In genomic region chr14:59966981-59967380, GRCm38 (mm10) we compare ENCODE assay signal across 22 mouse cellular contexts.
A peak's percentile ranks its signal among the peaks of the same experiment; 100 is the strongest.
DNase-seq lines count a peak whose midpoint lies in the region; ATAC-seq and TF ChIP-seq lines count a peak whose summit lies in the region.
"Had no signal": no experiment of that assay in that cellular context is flagged by ENCODE, and none has a peak within 500 bp of the region (broad histone marks: within the 10 kb centered on the region; RNA-seq: fewer than 3 reads in every experiment).

No protein-coding gene starts in this region.

- H3K9me3 ChIP-seq in embryonic facial prominence, embryonic 14.5 days (ENCODE audit: control insufficient read depth, low read length): no peaks in the 10 kb centered on the region
- H3K9me3 ChIP-seq in embryonic facial prominence, embryonic 10.5 days: no peaks in the 10 kb centered on the region
- H3K9me3 ChIP-seq in lung, embryonic 14.5 days (ENCODE audit: low read depth, low read length): no peaks in the 10 kb centered on the region
- H3K9me3 ChIP-seq in midbrain, embryonic 11.5 days (ENCODE audit: control insufficient read depth, low read length): no peaks in the 10 kb centered on the region
- no peaks in the 10 kb centered on the region for H3K9me3 ChIP-seq in midbrain, embryonic 14.5 days (ENCODE audit: control insufficient read depth, low read length)
- H3K9me3 ChIP-seq: embryonic facial prominence, embryonic 15.5 days; forebrain, embryonic 10.5 days; heart, embryonic 10.5 days; hindbrain, embryonic 13.5 days had no signal

- no peak overlapping the region for H3K4me2 ChIP-seq in embryonic facial prominence, embryonic 14.5 days (ENCODE audit: low read depth, low read length)
- H3K4me2 ChIP-seq in lung, embryonic 14.5 days: no peak overlapping the region
- H3K4me2 ChIP-seq in midbrain, embryonic 11.5 days: no peak overlapping the region
- H3K4me2 ChIP-seq in midbrain, embryonic 14.5 days (ENCODE audit: low read length): no peak overlapping the region
- H3K4me2 ChIP-seq: embryonic facial prominence, embryonic 15.5 days; hindbrain, embryonic 13.5 days had no signal

- no peak for TF ChIP-seq POLR2A in lung, adult 2 months (IDR thresholded peaks at IDR 0.05; ENCODE audit: borderline replicate concordance, extremely low read depth, low read depth, low read length)

- DNase-seq in embryonic facial prominence, embryonic 14.5 days (ENCODE audit: low spot score): peak; percentile 51
- no peak for DNase-seq in embryonic facial prominence, embryonic 10.5 days (ENCODE audit: low spot score)
- peak; percentile 72 for DNase-seq in lung, embryonic 14.5 days
- DNase-seq in lung, adult 2 months: no peak
- peak; percentile 45 for DNase-seq in midbrain, embryonic 11.5 days (ENCODE audit: low spot score, missing footprints)
- DNase-seq in midbrain, embryonic 14.5 days: no peak
- DNase-seq in cerebellum, adult 8-10 months: no peak
- DNase-seq: adrenal gland, postnatal 10 days; B cell, adult 2 months; cerebellum, adult 11-12 months; cerebellum, adult 9-11 months; cerebellum, postnatal 36 days; gastrocnemius, postnatal 36 days; heart, adult 18-20 months; heart, postnatal 10 days had no signal

- H3K4me1 ChIP-seq in embryonic facial prominence, embryonic 14.5 days (ENCODE audit: control insufficient read depth, insufficient read depth, low read length): no peaks in the 10 kb centered on the region; the same call in 1 of the 2 replicates
- H3K4me1 ChIP-seq in embryonic facial prominence, embryonic 10.5 days: peaks cover 32% of the 10 kb centered on the region
- no peaks in the 10 kb centered on the region for H3K4me1 ChIP-seq in lung, embryonic 14.5 days (ENCODE audit: insufficient read depth)
- H3K4me1 ChIP-seq in lung, adult 2 months (ENCODE audit: control insufficient read depth, insufficient read depth, low read length): no peaks in the 10 kb centered on the region
- peaks cover 16% of the 10 kb centered on the region for H3K4me1 ChIP-seq in midbrain, embryonic 11.5 days (ENCODE audit: control insufficient read depth, insufficient read depth, low read length)
- peaks cover 19% of the 10 kb centered on the region for H3K4me1 ChIP-seq in midbrain, embryonic 14.5 days (ENCODE audit: control insufficient read depth, insufficient read depth, low read length)

- H3K27ac ChIP-seq in embryonic facial prominence, embryonic 14.5 days (replicated peaks; ENCODE audit: low read depth, low read length): no peak overlapping the region
- no peak overlapping the region for H3K27ac ChIP-seq in embryonic facial prominence, embryonic 10.5 days (replicated peaks)
- H3K27ac ChIP-seq in lung, embryonic 14.5 days (ENCODE audit: low read depth): no peak overlapping the region
- no peak overlapping the region for H3K27ac ChIP-seq in midbrain, embryonic 11.5 days (ENCODE audit: low read depth, low read length)
- H3K27ac ChIP-seq in midbrain, embryonic 14.5 days (replicated peaks; ENCODE audit: low read depth, low read length): no peak overlapping the region
- H3K27ac ChIP-seq: embryonic facial prominence, embryonic 15.5 days; forebrain, embryonic 10.5 days; heart, embryonic 10.5 days; hindbrain, embryonic 13.5 days; hindbrain, postnatal 0 days had no signal

- 66% methylated on average over 4 of the region's 4 CpGs for WGBS in embryonic facial prominence, embryonic 14.5 days
- WGBS in embryonic facial prominence, embryonic 10.5 days: 89% methylated on average over 4 of the region's 4 CpGs
- WGBS in lung, embryonic 14.5 days: 40% methylated on average over 4 of the region's 4 CpGs
- 62% methylated on average over 4 of the region's 4 CpGs for WGBS in lung, adult 2 months
- 63% methylated on average over 4 of the region's 4 CpGs for WGBS in midbrain, embryonic 11.5 days
- 70% methylated on average over 4 of the region's 4 CpGs for WGBS in midbrain, embryonic 14.5 days

- H3K4me3 ChIP-seq in embryonic facial prominence, embryonic 14.5 days (ENCODE audit: low read depth, low read length): no peak overlapping the region
- no peak overlapping the region for H3K4me3 ChIP-seq in embryonic facial prominence, embryonic 10.5 days
- no peak overlapping the region for H3K4me3 ChIP-seq in lung, embryonic 14.5 days (ENCODE audit: low read depth, low read length)
- no peak overlapping the region for H3K4me3 ChIP-seq in lung, adult 2 months (replicated peaks; ENCODE audit: extremely low read depth, low read depth, low read length)
- H3K4me3 ChIP-seq in midbrain, embryonic 11.5 days (ENCODE audit: low read depth, low read length): no peak overlapping the region
- H3K4me3 ChIP-seq in midbrain, embryonic 14.5 days (replicated peaks; ENCODE audit: low read depth, low read length): no peak overlapping the region
- H3K4me3 ChIP-seq: embryonic facial prominence, embryonic 15.5 days; erythroblast, embryonic 14.5 days; forebrain, embryonic 10.5 days; heart, embryonic 10.5 days; hindbrain, embryonic 13.5 days had no signal

- TF ChIP-seq CTCF in lung, embryonic 14.5 days (IDR thresholded peaks at IDR 0.05; ENCODE audit: low read depth): no peak
- no peak for TF ChIP-seq CTCF in lung, adult 2 months (IDR thresholded peaks at IDR 0.05; ENCODE audit: insufficient read depth, low read length)

- no peak overlapping the region for H3K9ac ChIP-seq in embryonic facial prominence, embryonic 14.5 days (ENCODE audit: low read depth, low read length)
- no peak overlapping the region for H3K9ac ChIP-seq in lung, embryonic 14.5 days
- H3K9ac ChIP-seq in midbrain, embryonic 11.5 days (ENCODE audit: low read length): no peak overlapping the region
- H3K9ac ChIP-seq in midbrain, embryonic 14.5 days (replicated peaks; ENCODE audit: low read length): no peak overlapping the region
- H3K9ac ChIP-seq: embryonic facial prominence, embryonic 15.5 days; hindbrain, embryonic 13.5 days had no signal

- no peaks in the 10 kb centered on the region; the same call in 1 of the 2 replicates for H3K27me3 ChIP-seq in embryonic facial prominence, embryonic 14.5 days (replicated peaks; ENCODE audit: control insufficient read depth, insufficient read depth, low read length)
- H3K27me3 ChIP-seq in embryonic facial prominence, embryonic 10.5 days (replicated peaks; ENCODE audit: low read depth, poor library complexity, severe bottlenecking): peaks cover 29% of the 10 kb centered on the region
- H3K27me3 ChIP-seq in lung, embryonic 14.5 days (ENCODE audit: insufficient read depth, low read length): no peaks in the 10 kb centered on the region
- no peaks in the 10 kb centered on the region for H3K27me3 ChIP-seq in midbrain, embryonic 11.5 days (ENCODE audit: control insufficient read depth, insufficient read depth, low read length)
- H3K27me3 ChIP-seq in midbrain, embryonic 14.5 days (ENCODE audit: control insufficient read depth, insufficient read depth, low read length): no peaks in the 10 kb centered on the region
- H3K27me3 ChIP-seq: hindbrain, embryonic 13.5 days had no signal

- no peaks in the 10 kb centered on the region for H3K36me3 ChIP-seq in embryonic facial prominence, embryonic 14.5 days (ENCODE audit: control insufficient read depth, insufficient read depth, low read length)
- no peaks in the 10 kb centered on the region for H3K36me3 ChIP-seq in embryonic facial prominence, embryonic 10.5 days (replicated peaks)
- no peaks in the 10 kb centered on the region for H3K36me3 ChIP-seq in lung, embryonic 14.5 days (ENCODE audit: insufficient read depth)
- no peaks in the 10 kb centered on the region for H3K36me3 ChIP-seq in midbrain, embryonic 11.5 days (ENCODE audit: control insufficient read depth, insufficient read depth, low read length)
- H3K36me3 ChIP-seq in midbrain, embryonic 14.5 days (ENCODE audit: control insufficient read depth, insufficient read depth, low read length): no peaks in the 10 kb centered on the region
- H3K36me3 ChIP-seq: embryonic facial prominence, embryonic 15.5 days; forebrain, embryonic 10.5 days; heart, embryonic 10.5 days; hindbrain, embryonic 13.5 days had no signal

- no peak for ATAC-seq in embryonic facial prominence, embryonic 14.5 days (ENCODE audit: low read depth)
- ATAC-seq in lung, embryonic 14.5 days (ENCODE audit: insufficient read depth): no peak
- ATAC-seq in midbrain, embryonic 11.5 days (ENCODE audit: low FRiP score): no peak
- no peak for ATAC-seq in midbrain, embryonic 14.5 days (ENCODE audit: low FRiP score, low TSS enrichment)
- ATAC-seq: CD4-positive, CD25-positive, alpha-beta regulatory T cell, adult 4 months; hindbrain, postnatal 0 days had no signal

Comparison
In these comparisons a context has a peak if more than half of its experiments do, and no peak if none do; other contexts are left out.
1. DNase-seq: peak in embryonic facial prominence, embryonic 14.5 days (single experiment), lung, embryonic 14.5 days (single experiment) and midbrain, embryonic 11.5 days (single experiment); none in embryonic facial prominence, embryonic 10.5 days (single experiment), lung, adult 2 months (single experiment), midbrain, embryonic 14.5 days (single experiment) and cerebellum, adult 8-10 months (single experiment).